Mouse (Mus musculus): ENCODE results near the gene Cnga3. TPM values are rescaled to one million over a fixed set of nuclear protein-coding genes. Genes with fewer than 3 reads are reported as not detected.

The Cnga3 gene
- polyA plus RNA-seq, 1 experiment from 2014 or later, result not detected

GRCm38 (mm10) chr1:37298904-37299303, 84.7 kb downstream of the Cnga3 start:
- WGBS (ENCODE audit: insufficient replicate concordance), result 67% methylated on average over 2 of the region's 2 CpGs
- no peak overlapping the region for H3K27ac ChIP-seq (ENCODE audit: low read length)
- H3K4me1 ChIP-seq (ENCODE audit: control insufficient read depth, low read depth, low read length), result peaks cover 15% of the 10 kb centered on the region
- no peaks in the 10 kb centered on the region for H3K36me3 ChIP-seq (ENCODE audit: control insufficient read depth, insufficient read depth)
- H3K9ac ChIP-seq (ENCODE audit: low read depth, low read length), result no peak overlapping the region
- H3K4me3 ChIP-seq (ENCODE audit: low read depth, low read length), result no peak overlapping the region
- H3K4me2 ChIP-seq (ENCODE audit: low read depth, low read length), result no peak overlapping the region
- H3K27me3 ChIP-seq (ENCODE audit: control insufficient read depth, insufficient read depth, low read depth, low read length), result peaks cover 3% of the 10 kb centered on the region; the same call in 1 of the 2 replicates
- H3K9me3 ChIP-seq (replicated peaks; ENCODE audit: control insufficient read depth, low read length), result no peaks in the 10 kb centered on the region
- no peak for ATAC-seq (ENCODE audit: low read depth)

GRCm38 (mm10) chr1:37299540-37300491, 85.6 kb downstream of the Cnga3 start, which contains the start of gene Inpp4a:
Gene Inpp4a (plus strand): TSS chr1:37299865.
- Histone ChIP-seq H3K9ac (ENCODE audit: low read depth, low read length) (peak within 1 kb of the TSS; percentile 75), H3K9me3 (replicated peaks; ENCODE audit: control insufficient read depth, low read length) (no peaks in the 10 kb centered on the region), H3K27me3 (ENCODE audit: control insufficient read depth, insufficient read depth, low read depth, low read length) (peaks cover 3% of the 10 kb centered on the region; the same call in 1 of the 2 replicates), H3K4me3 (ENCODE audit: low read depth, low read length) (peak within 1 kb of the TSS; percentile 78), H3K4me1 (ENCODE audit: control insufficient read depth, low read depth, low read length) (peaks cover 15% of the 10 kb centered on the region), H3K4me2 (ENCODE audit: low read depth, low read length) (peak within 1 kb of the TSS; percentile 95), H3K36me3 (ENCODE audit: control insufficient read depth, insufficient read depth) (no peaks in the 10 kb centered on the region), H3K27ac (ENCODE audit: low read length) (peak within 1 kb of the TSS; percentile 53)
- peak; percentile 90 for ATAC-seq (ENCODE audit: low read depth)
- under 1% methylated on average over 69 of the region's 77 CpGs for WGBS (ENCODE audit: insufficient replicate concordance)

- no peak overlapping the region for H3K27ac ChIP-seq (ENCODE audit: low read length)
- no peaks in the 10 kb centered on the region for H3K9me3 ChIP-seq (replicated peaks; ENCODE audit: control insufficient read depth, low read length)
- peak overlapping the region; percentile 95 for H3K4me2 ChIP-seq (ENCODE audit: low read depth, low read length)
- H3K36me3 ChIP-seq (ENCODE audit: control insufficient read depth, insufficient read depth), result no peaks in the 10 kb centered on the region
- peaks cover 3% of the 10 kb centered on the region; the same call in 1 of the 2 replicates for H3K27me3 ChIP-seq (ENCODE audit: control insufficient read depth, insufficient read depth, low read depth, low read length)
- WGBS (ENCODE audit: insufficient replicate concordance), result 25% methylated on average over 5 of the region's 5 CpGs
- peak overlapping the region; percentile 78 for H3K4me3 ChIP-seq (ENCODE audit: low read depth, low read length)
- no peak for ATAC-seq (ENCODE audit: low read depth)
- no peak overlapping the region; the same call in 1 of the 2 replicates for H3K9ac ChIP-seq (ENCODE audit: low read depth, low read length)
- H3K4me1 ChIP-seq (ENCODE audit: control insufficient read depth, low read depth, low read length), result peaks cover 15% of the 10 kb centered on the region
These were observed 86.4 kb downstream of the Cnga3 start for GRCm38 (mm10) chr1:37300650-37301049.

- H3K27me3 ChIP-seq (ENCODE audit: control insufficient read depth, insufficient read depth, low read depth, low read length), result peaks cover 3% of the 10 kb centered on the region; the same call in 1 of the 2 replicates
- WGBS (ENCODE audit: insufficient replicate concordance), result 21% methylated on average over 3 of the region's 3 CpGs
- H3K4me3 ChIP-seq (ENCODE audit: low read depth, low read length), result no peak overlapping the region
- ATAC-seq (ENCODE audit: low read depth), result no peak
- H3K9ac ChIP-seq (ENCODE audit: low read depth, low read length), result no peak overlapping the region
- H3K4me2 ChIP-seq (ENCODE audit: low read depth, low read length), result no peak overlapping the region
- peaks cover 15% of the 10 kb centered on the region for H3K4me1 ChIP-seq (ENCODE audit: control insufficient read depth, low read depth, low read length)
- no peak overlapping the region for H3K27ac ChIP-seq (ENCODE audit: low read length)
- no peaks in the 10 kb centered on the region for H3K9me3 ChIP-seq (replicated peaks; ENCODE audit: control insufficient read depth, low read length)
- H3K36me3 ChIP-seq (ENCODE audit: control insufficient read depth, insufficient read depth), result no peaks in the 10 kb centered on the region
These were observed 88.6 kb downstream of the Cnga3 start for GRCm38 (mm10) chr1:37302801-37303200.

GRCm38 (mm10) chr1:37305691-37306287, 91.6 kb downstream of the Cnga3 start:
- no peaks in the 10 kb centered on the region for H3K9me3 ChIP-seq (replicated peaks; ENCODE audit: control insufficient read depth, low read length)
- no peak overlapping the region for H3K27ac ChIP-seq (ENCODE audit: low read length)
- peaks cover 2% of the 10 kb centered on the region for H3K4me1 ChIP-seq (ENCODE audit: control insufficient read depth, low read depth, low read length)
- H3K4me3 ChIP-seq (ENCODE audit: low read depth, low read length), result no peak overlapping the region
- no peaks in the 10 kb centered on the region; the same call in 1 of the 2 replicates for H3K27me3 ChIP-seq (ENCODE audit: control insufficient read depth, insufficient read depth, low read depth, low read length)
- 63% methylated on average over 9 of the region's 9 CpGs for WGBS (ENCODE audit: insufficient replicate concordance)
- ATAC-seq (ENCODE audit: low read depth), result no peak
- H3K9ac ChIP-seq (ENCODE audit: low read depth, low read length), result no peak overlapping the region
- H3K36me3 ChIP-seq (ENCODE audit: control insufficient read depth, insufficient read depth), result no peaks in the 10 kb centered on the region
- no peak overlapping the region for H3K4me2 ChIP-seq (ENCODE audit: low read depth, low read length)

GRCm38 (mm10) chr1:37307586-37307985, 93.4 kb downstream of the Cnga3 start:
- H3K36me3 ChIP-seq (ENCODE audit: control insufficient read depth, insufficient read depth), result no peaks in the 10 kb centered on the region
- H3K27ac ChIP-seq (ENCODE audit: low read length), result no peak overlapping the region
- H3K4me2 ChIP-seq (ENCODE audit: low read depth, low read length), result no peak overlapping the region
- no peaks in the 10 kb centered on the region; the same call in none of the 2 replicates for H3K4me1 ChIP-seq (ENCODE audit: control insufficient read depth, low read depth, low read length)
- WGBS (ENCODE audit: insufficient replicate concordance), result 62% methylated on average over 2 of the region's 2 CpGs
- H3K9ac ChIP-seq (ENCODE audit: low read depth, low read length), result no peak overlapping the region
- H3K27me3 ChIP-seq (ENCODE audit: control insufficient read depth, insufficient read depth, low read depth, low read length), result no peaks in the 10 kb centered on the region
- H3K4me3 ChIP-seq (ENCODE audit: low read depth, low read length), result no peak overlapping the region
- no peaks in the 10 kb centered on the region for H3K9me3 ChIP-seq (replicated peaks; ENCODE audit: control insufficient read depth, low read length)
- ATAC-seq (ENCODE audit: low read depth), result no peak

GRCm38 (mm10) chr1:37308021-37308742, 93.9 kb downstream of the Cnga3 start:
- H3K4me1 ChIP-seq (ENCODE audit: control insufficient read depth, low read depth, low read length), result no peaks in the 10 kb centered on the region; the same call in none of the 2 replicates
- H3K9ac ChIP-seq (ENCODE audit: low read depth, low read length), result no peak overlapping the region
- H3K9me3 ChIP-seq (replicated peaks; ENCODE audit: control insufficient read depth, low read length), result no peaks in the 10 kb centered on the region
- 46% methylated on average over 8 of the region's 8 CpGs for WGBS (ENCODE audit: insufficient replicate concordance)
- no peak overlapping the region for H3K4me2 ChIP-seq (ENCODE audit: low read depth, low read length)
- no peaks in the 10 kb centered on the region for H3K36me3 ChIP-seq (ENCODE audit: control insufficient read depth, insufficient read depth)
- no peaks in the 10 kb centered on the region for H3K27me3 ChIP-seq (ENCODE audit: control insufficient read depth, insufficient read depth, low read depth, low read length)
- no peak overlapping the region for H3K27ac ChIP-seq (ENCODE audit: low read length)
- H3K4me3 ChIP-seq (ENCODE audit: low read depth, low read length), result no peak overlapping the region
- no peak for ATAC-seq (ENCODE audit: low read depth)

- no peak overlapping the region for H3K9ac ChIP-seq (ENCODE audit: low read depth, low read length)
- WGBS (ENCODE audit: insufficient replicate concordance), result 55% methylated on average over 3 of the region's 3 CpGs
- H3K4me3 ChIP-seq (ENCODE audit: low read depth, low read length), result no peak overlapping the region
- no peak overlapping the region for H3K27ac ChIP-seq (ENCODE audit: low read length)
- H3K36me3 ChIP-seq (ENCODE audit: control insufficient read depth, insufficient read depth), result no peaks in the 10 kb centered on the region
- no peaks in the 10 kb centered on the region for H3K27me3 ChIP-seq (ENCODE audit: control insufficient read depth, insufficient read depth, low read depth, low read length)
- no peak overlapping the region for H3K4me2 ChIP-seq (ENCODE audit: low read depth, low read length)
- no peaks in the 10 kb centered on the region; the same call in none of the 2 replicates for H3K4me1 ChIP-seq (ENCODE audit: control insufficient read depth, low read depth, low read length)
- H3K9me3 ChIP-seq (replicated peaks; ENCODE audit: control insufficient read depth, low read length), result no peaks in the 10 kb centered on the region
- ATAC-seq (ENCODE audit: low read depth), result no peak
These were observed 94.5 kb downstream of the Cnga3 start for GRCm38 (mm10) chr1:37308743-37309100.
